17 mouse cellular contexts compared by ENCODE assay signal in genomic region chr5:96881613-96882012, GRCm38 (mm10).
DNase-seq lines count a peak whose midpoint lies in the region; ATAC-seq and TF ChIP-seq lines count a peak whose summit lies in the region.
"Had no signal": no experiment of that assay in that cellular context is flagged by ENCODE, and none has a peak within 500 bp of the region (broad histone marks: within the 10 kb centered on the region; RNA-seq: fewer than 3 reads in every experiment).

No protein-coding gene starts in this region.

- 69% methylated on average over 3 of the region's 3 CpGs for WGBS in liver, embryonic 13.5 days (ENCODE audit: insufficient replicate concordance)
- 62% methylated on average over 3 of the region's 3 CpGs for WGBS in liver, postnatal 0 days (ENCODE audit: insufficient replicate concordance)

- no peak for ATAC-seq in liver, embryonic 13.5 days (ENCODE audit: low read depth)
- ATAC-seq in liver, postnatal 0 days = no peak
- peak; percentile 60 for ATAC-seq in granulocyte monocyte progenitor cell, adult 5-6 weeks (replicated peaks; ENCODE audit: poor library complexity, severe bottlenecking)
- peak; percentile 41 for ATAC-seq in megakaryocyte progenitor cell, adult 5-6 weeks (replicated peaks; ENCODE audit: poor library complexity)
- ATAC-seq: CD4-positive, CD25-positive, alpha-beta regulatory T cell, adult 4 months; forebrain, embryonic 15.5 days had no signal

- no peak overlapping the region for H3K4me2 ChIP-seq in liver, embryonic 13.5 days
- no peak overlapping the region for H3K4me2 ChIP-seq in liver, postnatal 0 days (ENCODE audit: low read depth, low read length)
- H3K4me2 ChIP-seq: forebrain, embryonic 15.5 days; heart, embryonic 12.5 days; hindbrain, embryonic 15.5 days had no signal

- no peak overlapping the region for H3K9ac ChIP-seq in liver, embryonic 13.5 days
- no peak overlapping the region for H3K9ac ChIP-seq in liver, postnatal 0 days (replicated peaks)
- H3K9ac ChIP-seq: forebrain, embryonic 15.5 days; heart, embryonic 12.5 days; hindbrain, embryonic 15.5 days had no signal

- no peak for TF ChIP-seq EP300 in liver, postnatal 0 days (IDR thresholded peaks at IDR 0.05; ENCODE audit: low read depth)

- H3K36me3 ChIP-seq in liver, embryonic 13.5 days = no peaks in the 10 kb centered on the region
- no peaks in the 10 kb centered on the region for H3K36me3 ChIP-seq in liver, postnatal 0 days (replicated peaks; ENCODE audit: insufficient read depth, low read length)
- H3K36me3 ChIP-seq: embryonic facial prominence, embryonic 10.5 days; forebrain, embryonic 10.5 days; forebrain, embryonic 15.5 days; G1E; heart, embryonic 12.5 days; hindbrain, embryonic 15.5 days had no signal

- no peaks in the 10 kb centered on the region for H3K9me3 ChIP-seq in liver, embryonic 13.5 days (replicated peaks)
- peaks cover 3% of the 10 kb centered on the region; the same call in 1 of the 2 replicates for H3K9me3 ChIP-seq in liver, postnatal 0 days (ENCODE audit: low read length)
- H3K9me3 ChIP-seq: forebrain, embryonic 15.5 days; hindbrain, embryonic 15.5 days had no signal

- peaks cover 53% of the 10 kb centered on the region for H3K4me1 ChIP-seq in liver, embryonic 13.5 days (replicated peaks)
- H3K4me1 ChIP-seq in liver, postnatal 0 days (ENCODE audit: insufficient read depth) = 0 out of 2 replicates have a peak, but pooled peaks cover 3% of the 10 kb centered on the region
- H3K4me1 ChIP-seq: forebrain, embryonic 15.5 days; heart, embryonic 12.5 days; hindbrain, embryonic 15.5 days had no signal

- no peak for DNase-seq in liver, embryonic 13.5 days
- DNase-seq in liver, postnatal 0 days = no peak
- no peak for DNase-seq in gastrocnemius, postnatal 10 days
- DNase-seq in kidney, postnatal 14 days = no peak
- DNase-seq: B cell, adult 2 months; cerebellum, adult 11-12 months; cerebellum, adult 9-10 months; cerebellum, postnatal 36 days had no signal

- H3K27me3 ChIP-seq in liver, embryonic 13.5 days = no peaks in the 10 kb centered on the region
- no peaks in the 10 kb centered on the region for H3K27me3 ChIP-seq in liver, postnatal 0 days (ENCODE audit: insufficient read depth, low read length)
- H3K27me3 ChIP-seq: forebrain, embryonic 15.5 days; heart, embryonic 12.5 days; hindbrain, embryonic 15.5 days had no signal

- TF ChIP-seq CTCF in liver, postnatal 0 days (IDR thresholded peaks at IDR 0.05; ENCODE audit: low read depth) = no peak

- no peak overlapping the region for H3K4me3 ChIP-seq in liver, embryonic 13.5 days (replicated peaks)
- no peak overlapping the region for H3K4me3 ChIP-seq in liver, postnatal 0 days (ENCODE audit: low read depth, low read length)
- H3K4me3 ChIP-seq: embryonic facial prominence, embryonic 10.5 days; forebrain, embryonic 10.5 days; forebrain, embryonic 15.5 days; heart, embryonic 12.5 days; hindbrain, embryonic 15.5 days had no signal

- peak overlapping the region; percentile 2; the same call in 1 of the 2 replicates for H3K27ac ChIP-seq in liver, embryonic 13.5 days
- no peak overlapping the region for H3K27ac ChIP-seq in liver, postnatal 0 days (ENCODE audit: low read depth)
- H3K27ac ChIP-seq: embryonic facial prominence, embryonic 10.5 days; forebrain, embryonic 10.5 days; forebrain, embryonic 15.5 days; hindbrain, embryonic 15.5 days had no signal

Comparison
In these comparisons a context has a peak if more than half of its experiments do, and no peak if none do; other contexts are left out.
1. ATAC-seq: peak in granulocyte monocyte progenitor cell, adult 5-6 weeks (single experiment) and megakaryocyte progenitor cell, adult 5-6 weeks (single experiment); none in liver, embryonic 13.5 days (single experiment) and liver, postnatal 0 days (single experiment).